Mouse (Mus musculus) heart, postnatal 4 days (tissue): ENCODE data around the gene Trim69. TPM values are rescaled to one million over a fixed set of nuclear protein-coding genes. Genes with fewer than 3 reads are reported as not detected.
"Not testable (repeated sequence)": the region's sequence is repeated elsewhere in the genome, so short reads cannot be mapped to it uniquely, and the experiment has no call there.

Experiments
- DNase-seq: peaks from one replicate; pipeline ENCODE4 v3.0.0; 2021
- total RNA-seq, 2 experiments: library from RNA; stranded (reverse); gene quantifications; 2 replicates each; pipeline ENCODE4 v1.2.3; 2021

Trim69 gene
- total RNA-seq, 2 experiments from 2014 or later = not detected

DNA sequence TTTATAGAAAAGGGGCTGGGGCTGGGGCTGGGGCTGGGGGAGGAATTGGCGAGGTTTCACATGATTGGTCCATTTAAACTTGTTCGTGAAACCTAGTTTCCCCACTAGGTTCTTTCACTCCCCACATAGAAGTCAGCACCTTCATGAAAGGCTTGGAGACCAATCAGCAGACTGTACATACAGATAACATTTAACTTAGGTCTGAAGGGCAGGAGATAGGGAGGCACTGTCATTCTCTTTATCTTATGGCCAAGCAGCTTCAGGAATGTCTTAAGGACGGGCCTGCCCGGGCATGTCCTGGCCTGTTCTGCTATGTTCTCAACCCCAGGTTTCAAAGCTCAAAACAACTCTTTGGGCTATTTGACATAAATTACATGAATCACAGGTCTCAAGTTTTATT lies 56.6 kb downstream of the Trim69 start:
- not testable (repeated sequence) for DNase-seq

DNA sequence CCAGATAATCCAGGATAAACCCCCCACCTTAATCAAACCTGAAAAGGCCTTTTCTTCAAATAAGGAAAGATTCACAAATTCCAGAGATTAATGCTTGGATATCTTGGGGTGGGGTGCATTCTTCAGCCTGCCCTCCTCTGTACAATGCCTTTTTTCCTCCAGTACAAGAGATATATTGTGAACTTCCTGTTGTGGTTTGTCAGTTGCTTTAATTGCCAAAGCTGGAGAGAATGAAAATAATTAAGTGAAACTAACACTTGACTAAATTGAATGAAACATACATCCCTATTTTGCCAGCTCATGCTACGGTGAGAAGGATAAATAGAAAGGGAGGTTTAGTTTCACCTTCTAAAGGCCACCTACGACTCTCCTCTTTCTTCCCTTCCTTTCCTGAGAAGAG lies 57.7 kb downstream of the Trim69 start:
- DNase-seq = no peak

GRCm38 (mm10) chr2:122221378-122221777 lies 60.9 kb downstream of the Trim69 start:
- no peak for DNase-seq

- no peak for DNase-seq
These were observed 61.3 kb downstream of the Trim69 start for GRCm38 (mm10) chr2:122221798-122222197.

DNA sequence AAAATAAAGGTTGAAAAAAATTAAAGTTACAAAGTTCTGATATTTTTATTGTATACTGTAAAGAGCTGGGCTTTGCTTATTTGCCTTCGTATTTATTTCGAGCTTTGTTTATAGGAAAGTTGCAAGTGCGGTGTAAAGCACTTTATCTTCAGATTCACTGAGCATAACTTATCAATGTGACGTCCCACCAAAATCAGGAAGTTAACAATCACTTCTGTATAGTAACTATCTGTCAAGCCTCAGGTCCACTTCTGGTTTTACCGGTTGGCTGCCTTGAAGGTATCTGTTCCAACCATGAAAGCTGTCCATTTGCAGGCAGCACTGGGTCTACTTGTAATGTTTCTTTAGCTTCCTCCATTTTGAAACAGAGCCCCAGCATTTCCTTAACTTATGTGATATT lies 61.8 kb downstream of the Trim69 start:
- no peak for DNase-seq

GRCm38 (mm10) chr2:122223654-122224053 lies 63.2 kb downstream of the Trim69 start:
- DNase-seq = no peak

Other genes with a start within 250 kb of the Trim69 start
- gene Ctdspl2, start 204.7 kb upstream of the Trim69 start, total RNA-seq = 10 to 100 TPM; 35.4 to 37.7 TPM
- under 1 TPM; 0.18 to 0.29 TPM for gene Mageb3, start 204.6 kb upstream of the Trim69 start, total RNA-seq
- gene Eif3j1, start 132.2 kb upstream of the Trim69 start, total RNA-seq = 10 to 100 TPM; 21.1 to 21.9 TPM
- 10 to 100 TPM; 12.2 TPM for gene Spg11, start 42.3 kb upstream of the Trim69 start, total RNA-seq
- gene B2m, start 13.0 kb upstream of the Trim69 start, total RNA-seq = 100 to 1,000 TPM; 114 to 125 TPM
- not detected for gene Patl2, start 25.5 kb downstream of the Trim69 start, total RNA-seq
- gene Terb2, start 25.6 kb downstream of the Trim69 start, total RNA-seq = not detected
- gene Sord, start 74.0 kb downstream of the Trim69 start, total RNA-seq = 10 to 100 TPM; 84.4 to 86.0 TPM
- gene Duox2, start 137.7 kb downstream of the Trim69 start, total RNA-seq = under 1 TPM; 0.55 to 0.59 TPM
- under 1 TPM; 0.16 to 0.21 TPM for gene Duoxa2, start 138.2 kb downstream of the Trim69 start, total RNA-seq
- gene Duoxa1, start 153.0 kb downstream of the Trim69 start, total RNA-seq = not detected
- gene Duox1, start 155.0 kb downstream of the Trim69 start, total RNA-seq = not detected
- 10 to 100 TPM; 10.1 to 11.3 TPM for gene Shf, start 208.5 kb downstream of the Trim69 start, total RNA-seq